Mouse (Mus musculus): Measurements from ENCODE around the gene Tpsb2.

DNA sequence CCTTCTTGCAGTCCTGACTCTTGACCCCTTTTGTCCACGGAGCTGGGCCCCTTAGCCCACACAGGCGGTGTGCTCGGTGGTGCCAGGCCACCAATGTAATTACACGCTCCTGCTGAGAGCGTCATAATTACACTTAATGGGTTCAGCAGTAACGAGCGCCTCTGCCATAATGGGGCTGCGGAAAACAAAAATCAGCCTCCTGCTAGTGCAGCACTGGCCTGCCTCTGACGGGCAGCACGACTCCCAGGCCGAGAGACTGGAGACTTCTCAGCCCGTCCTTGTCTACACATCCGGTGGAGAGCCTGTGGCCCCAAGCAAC is 32.4 kb downstream of the Tpsb2 start:
- TF ChIP-seq CTCF (conservative IDR thresholded peaks at IDR 0.05; ENCODE audit: low read length) (no peak), POU5F1 (IDR thresholded peaks at IDR 0.05; ENCODE audit: borderline replicate concordance, low read length) (no peak), NANOG (IDR thresholded peaks at IDR 0.05; ENCODE audit: borderline replicate concordance, low read length) (no peak)
